Mouse (Mus musculus): ENCODE results near the gene Hnrnpr. TPM values are rescaled to one million over a fixed set of nuclear protein-coding genes. Genes with fewer than 3 reads are reported as not detected.

Hnrnpr gene
- polyA plus RNA-seq, 1 experiment from 2014 or later: 84.3 TPM

- ATAC-seq (replicated peaks; ENCODE audit: insufficient number of reproducible peaks, insufficient read depth, low FRiP score, low read depth): peak; percentile 38
- WGBS: 10% methylated on average over 5 of the region's 5 CpGs
Observed at GRCm38 (mm10) chr4:136284455-136284854, 26.3 kb upstream of the Hnrnpr start, which contains the start of gene Zfp46. Gene Zfp46, plus strand, starts transcription at chr4:136284683.

GRCm38 (mm10) chr4:136284891-136285290 lies 25.9 kb upstream of the Hnrnpr start:
- H3K4me1 ChIP-seq (replicated peaks): peaks cover 46% of the 10 kb centered on the region
- H3K27me3 ChIP-seq: no peaks in the 10 kb centered on the region
- peaks cover 30% of the 10 kb centered on the region for H3K36me3 ChIP-seq
- H3K4me3 ChIP-seq: peak overlapping the region; percentile 75
- 9% methylated on average over 6 of the region's 6 CpGs for WGBS
- H3K4me2 ChIP-seq: peak overlapping the region; percentile 91
- H3K27ac ChIP-seq: peak overlapping the region; percentile 98
- ATAC-seq (replicated peaks; ENCODE audit: insufficient number of reproducible peaks, insufficient read depth, low FRiP score, low read depth): no peak
- no peaks in the 10 kb centered on the region for H3K9me3 ChIP-seq (replicated peaks)
- H3K9ac ChIP-seq: peak overlapping the region; percentile 46

More at GRCm38 (mm10) chr4:136284455-136284854, 26.3 kb upstream of the Hnrnpr start, which contains the start of gene Zfp46:
- Histone ChIP-seq H3K4me1 (replicated peaks) (peaks cover 46% of the 10 kb centered on the region), H3K9me3 (replicated peaks) (no peaks in the 10 kb centered on the region), H3K36me3 (peaks cover 25% of the 10 kb centered on the region), H3K27ac (peak within 1 kb of the TSS; percentile 98), H3K9ac (peak within 1 kb of the TSS; percentile 46), H3K4me3 (peak within 1 kb of the TSS; percentile 75), H3K27me3 (no peaks in the 10 kb centered on the region), H3K4me2 (peak within 1 kb of the TSS; percentile 91)

- H3K27ac ChIP-seq: peak overlapping the region; percentile 98
- under 1% methylated on average over 25 of the region's 25 CpGs for WGBS
- no peaks in the 10 kb centered on the region for H3K9me3 ChIP-seq (replicated peaks)
- ATAC-seq (replicated peaks; ENCODE audit: insufficient number of reproducible peaks, insufficient read depth, low FRiP score, low read depth): peak; percentile 95
- H3K4me1 ChIP-seq (replicated peaks): peaks cover 46% of the 10 kb centered on the region
- peak overlapping the region; percentile 91 for H3K4me2 ChIP-seq
- H3K36me3 ChIP-seq: peaks cover 35% of the 10 kb centered on the region
- peak overlapping the region; percentile 75 for H3K4me3 ChIP-seq
- H3K27me3 ChIP-seq: no peaks in the 10 kb centered on the region
- peak overlapping the region; percentile 46 for H3K9ac ChIP-seq
Observed at GRCm38 (mm10) chr4:136285348-136285810, 25.4 kb upstream of the Hnrnpr start.

GRCm38 (mm10) chr4:136285811-136286371 lies 24.9 kb upstream of the Hnrnpr start:
- peaks cover 40% of the 10 kb centered on the region for H3K36me3 ChIP-seq
- H3K9me3 ChIP-seq (replicated peaks): no peaks in the 10 kb centered on the region
- H3K4me1 ChIP-seq (replicated peaks): peaks cover 46% of the 10 kb centered on the region
- H3K9ac ChIP-seq: peak overlapping the region; percentile 68
- H3K27ac ChIP-seq: peak overlapping the region; percentile 98
- H3K4me3 ChIP-seq: peak overlapping the region; percentile 75
- WGBS: under 1% methylated on average over 29 of the region's 29 CpGs
- H3K4me2 ChIP-seq: peak overlapping the region; percentile 91
- ATAC-seq (replicated peaks; ENCODE audit: insufficient number of reproducible peaks, insufficient read depth, low FRiP score, low read depth): peak; percentile 86
- H3K27me3 ChIP-seq: no peaks in the 10 kb centered on the region

GRCm38 (mm10) chr4:136289918-136290780 lies 20.6 kb upstream of the Hnrnpr start:
- H3K9ac ChIP-seq: no peak overlapping the region
- H3K27me3 ChIP-seq: no peaks in the 10 kb centered on the region
- H3K27ac ChIP-seq: no peak overlapping the region
- 63% methylated on average over 66 of the region's 66 CpGs for WGBS
- peaks cover 77% of the 10 kb centered on the region for H3K36me3 ChIP-seq
- H3K4me3 ChIP-seq: no peak overlapping the region
- H3K4me2 ChIP-seq: no peak overlapping the region
- no peak for ATAC-seq (replicated peaks; ENCODE audit: insufficient number of reproducible peaks, insufficient read depth, low FRiP score, low read depth)
- peaks cover 18% of the 10 kb centered on the region for H3K4me1 ChIP-seq (replicated peaks)
- no peaks in the 10 kb centered on the region for H3K9me3 ChIP-seq (replicated peaks)

GRCm38 (mm10) chr4:136290781-136291595 lies 19.8 kb upstream of the Hnrnpr start:
- ATAC-seq (replicated peaks; ENCODE audit: insufficient number of reproducible peaks, insufficient read depth, low FRiP score, low read depth): no peak
- Histone ChIP-seq H3K4me1 (replicated peaks) (peaks cover 18% of the 10 kb centered on the region), H3K36me3 (peaks cover 77% of the 10 kb centered on the region), H3K27ac (no peak overlapping the region), H3K4me3 (no peak overlapping the region), H3K9me3 (replicated peaks) (no peaks in the 10 kb centered on the region), H3K4me2 (no peak overlapping the region), H3K9ac (no peak overlapping the region), H3K27me3 (no peaks in the 10 kb centered on the region)
- 75% methylated on average over 39 of the region's 39 CpGs for WGBS

- Histone ChIP-seq H3K36me3 (peaks cover 77% of the 10 kb centered on the region), H3K4me3 (no peak overlapping the region), H3K27ac (no peak overlapping the region), H3K4me2 (no peak overlapping the region), H3K27me3 (no peaks in the 10 kb centered on the region), H3K4me1 (replicated peaks) (peaks cover 12% of the 10 kb centered on the region), H3K9me3 (replicated peaks) (no peaks in the 10 kb centered on the region), H3K9ac (no peak overlapping the region)
- 85% methylated on average over 6 of the region's 6 CpGs for WGBS
- ATAC-seq (replicated peaks; ENCODE audit: insufficient number of reproducible peaks, insufficient read depth, low FRiP score, low read depth): no peak
Observed at GRCm38 (mm10) chr4:136291692-136292091, 19.1 kb upstream of the Hnrnpr start.

GRCm38 (mm10) chr4:136295941-136296340 lies 14.8 kb upstream of the Hnrnpr start:
- Histone ChIP-seq H3K4me3 (no peak overlapping the region), H3K4me1 (replicated peaks) (no peaks in the 10 kb centered on the region), H3K9me3 (replicated peaks) (no peaks in the 10 kb centered on the region), H3K4me2 (no peak overlapping the region), H3K27me3 (no peaks in the 10 kb centered on the region), H3K27ac (no peak overlapping the region), H3K9ac (no peak overlapping the region), H3K36me3 (peaks cover 37% of the 10 kb centered on the region)
- WGBS: 44% methylated on average over 7 of the region's 7 CpGs
- ATAC-seq (replicated peaks; ENCODE audit: insufficient number of reproducible peaks, insufficient read depth, low FRiP score, low read depth): no peak

GRCm38 (mm10) chr4:136302462-136302861 lies 8.3 kb upstream of the Hnrnpr start:
- Histone ChIP-seq H3K36me3 (no peaks in the 10 kb centered on the region), H3K4me2 (no peak overlapping the region), H3K9me3 (replicated peaks) (no peaks in the 10 kb centered on the region), H3K9ac (no peak overlapping the region), H3K4me1 (replicated peaks) (peaks cover 8% of the 10 kb centered on the region; the same call in 1 of the 2 replicates), H3K27ac (no peak overlapping the region), H3K4me3 (no peak overlapping the region), H3K27me3 (no peaks in the 10 kb centered on the region; the same call in 1 of the 2 replicates)
- WGBS: 33% methylated on average over 4 of the region's 4 CpGs
- no peak for ATAC-seq (replicated peaks; ENCODE audit: insufficient number of reproducible peaks, insufficient read depth, low FRiP score, low read depth)

- Histone ChIP-seq H3K36me3 (no peaks in the 10 kb centered on the region), H3K27me3 (no peaks in the 10 kb centered on the region; the same call in 1 of the 2 replicates), H3K9me3 (replicated peaks) (no peaks in the 10 kb centered on the region), H3K4me3 (no peak overlapping the region), H3K9ac (no peak overlapping the region), H3K27ac (peak overlapping the region; percentile 26; the same call in 1 of the 2 replicates), H3K4me2 (no peak overlapping the region), H3K4me1 (replicated peaks) (peaks cover 8% of the 10 kb centered on the region; the same call in 1 of the 2 replicates)
- WGBS: 17% methylated on average over 2 of the region's 2 CpGs
- no peak for ATAC-seq (replicated peaks; ENCODE audit: insufficient number of reproducible peaks, insufficient read depth, low FRiP score, low read depth)
Observed at GRCm38 (mm10) chr4:136304181-136304580, 6.6 kb upstream of the Hnrnpr start.

GRCm38 (mm10) chr4:136308355-136308754 lies 2.4 kb upstream of the Hnrnpr start:
- Histone ChIP-seq H3K36me3 (no peaks in the 10 kb centered on the region), H3K9ac (no peak overlapping the region), H3K9me3 (replicated peaks) (no peaks in the 10 kb centered on the region), H3K27ac (no peak overlapping the region), H3K4me3 (no peak overlapping the region), H3K4me1 (replicated peaks) (peaks cover 24% of the 10 kb centered on the region), H3K27me3 (no peaks in the 10 kb centered on the region; the same call in 1 of the 2 replicates), H3K4me2 (no peak overlapping the region)
- WGBS: 66% methylated on average over 2 of the region's 2 CpGs
- ATAC-seq (replicated peaks; ENCODE audit: insufficient number of reproducible peaks, insufficient read depth, low FRiP score, low read depth): no peak
